Mouse (Mus musculus): ENCODE measurements around the gene Btg1.

Gene Btg1

GRCm38 (mm10) chr10:96662976-96663375, 46.2 kb downstream of the Btg1 start:
- no peak for DNase-seq (ENCODE audit: low read depth, low spot score)

DNA sequence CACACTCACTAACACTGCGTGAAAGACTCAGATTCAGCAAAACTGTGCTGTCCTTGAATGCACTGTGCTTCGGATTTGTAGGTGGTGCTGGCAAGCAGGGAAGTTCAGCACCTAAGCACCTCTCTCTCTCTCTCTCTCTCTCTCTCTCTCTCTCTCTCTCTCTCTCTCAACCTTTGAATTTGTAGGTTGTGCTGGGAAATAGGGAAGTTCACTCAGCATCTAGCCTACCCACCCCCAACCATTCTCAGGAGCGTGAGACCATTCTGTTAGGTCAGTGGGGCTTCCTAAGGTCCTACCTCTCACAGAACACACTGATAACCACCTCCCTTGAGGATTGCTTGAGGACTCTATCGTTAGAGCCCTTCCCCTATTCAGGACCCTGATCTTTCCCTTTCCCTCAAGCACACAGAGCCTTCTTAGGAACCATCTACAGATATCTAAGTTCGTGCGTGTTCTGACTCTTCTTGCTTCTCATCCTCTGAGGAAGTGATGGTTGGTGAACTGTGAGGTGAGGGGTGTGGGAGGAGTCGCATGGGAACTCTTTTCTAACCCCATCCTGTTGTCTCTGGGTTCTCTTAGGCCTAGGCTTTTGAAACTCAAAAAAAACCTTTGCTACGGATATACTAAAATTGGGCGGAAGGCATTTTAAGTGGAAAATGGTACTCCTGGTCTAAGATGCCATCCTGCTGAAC, 47.1 kb downstream of the Btg1 start:
- DNase-seq (ENCODE audit: low read depth, low spot score), result no peak

Data from embryo, embryonic 11.5 days (tissue).